Mouse (Mus musculus) hindlimb bud, embryonic 11.5 days (tissue): Measurements from ENCODE around the gene C1s2.
"Not testable (repeated sequence)": the region's sequence is repeated elsewhere in the genome, so short reads cannot be mapped to it uniquely, and the experiment has no call there.

Experiments used
- DNase-seq: peaks from one replicate; pipeline ENCODE4 v3.0.0-alpha.2; 2012; ENCODE audit warnings: low read depth, low spot score; ENCODE audit errors: extremely low spot score

The C1s2 gene

DNA sequence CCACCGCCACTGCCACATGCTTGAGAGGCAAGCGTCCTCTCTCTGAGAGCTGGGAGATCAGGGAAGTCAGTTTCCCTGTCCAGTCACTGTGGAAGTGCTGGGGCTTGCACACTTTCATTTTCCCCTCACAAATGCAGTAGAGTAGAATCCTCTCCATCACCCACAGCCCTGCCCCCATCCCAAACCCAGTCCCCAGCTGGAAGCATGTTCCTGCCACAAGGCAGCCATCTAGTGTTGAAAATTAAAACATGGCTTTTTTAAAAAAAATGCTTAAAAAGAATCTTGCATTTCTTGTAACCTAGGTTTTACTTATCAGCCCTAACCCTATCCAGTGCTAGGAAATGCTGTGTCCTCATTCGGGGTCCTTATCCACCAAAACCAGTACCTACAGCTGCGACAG lies 4.2 kb upstream of the C1s2 start:
- DNase-seq, result no peak

GRCm38 (mm10) chr6:124636858-124637460 lies 1.1 kb upstream of the C1s2 start:
- not testable (repeated sequence) for DNase-seq

DNA sequence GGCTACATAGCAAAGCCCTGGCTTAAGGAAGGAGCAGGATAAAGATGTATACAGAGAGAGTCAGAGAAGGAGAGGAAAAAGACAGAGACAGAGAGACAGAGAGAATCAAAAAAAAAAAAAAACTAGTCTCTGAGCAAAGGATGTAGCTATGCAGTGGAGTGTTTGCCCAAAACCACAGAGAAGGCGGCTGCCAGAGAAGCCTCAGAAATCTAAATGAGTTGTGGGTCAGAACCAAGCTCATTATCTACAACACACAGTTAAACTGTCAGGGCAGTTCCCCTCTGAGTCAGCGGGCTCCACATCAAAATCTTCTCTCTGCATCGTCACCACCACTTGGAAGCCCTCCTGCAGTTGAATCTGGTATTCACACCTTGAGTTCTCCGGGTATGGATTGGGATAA lies 5.1 kb downstream of the C1s2 start:
- DNase-seq, result no peak

DNA sequence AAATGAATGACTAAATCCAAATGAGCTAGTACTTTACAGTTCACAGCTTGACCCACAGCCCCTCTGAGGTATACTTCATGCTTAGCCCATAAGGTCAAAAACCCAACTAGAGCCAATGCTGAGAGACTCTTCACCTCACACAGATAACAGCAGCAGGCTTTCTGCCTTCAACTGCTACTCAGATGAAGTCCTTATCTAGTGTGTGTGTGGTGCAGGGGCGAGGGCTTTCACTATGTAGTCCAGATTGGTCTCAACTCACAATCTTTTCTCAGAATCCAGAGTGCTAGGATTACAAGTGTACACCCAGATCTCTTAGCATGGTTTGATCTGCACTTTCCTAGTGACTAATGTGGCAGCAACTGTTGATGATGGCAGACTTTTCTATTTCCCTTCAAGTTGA lies 9.7 kb downstream of the C1s2 start:
- not testable (repeated sequence) for DNase-seq

DNA sequence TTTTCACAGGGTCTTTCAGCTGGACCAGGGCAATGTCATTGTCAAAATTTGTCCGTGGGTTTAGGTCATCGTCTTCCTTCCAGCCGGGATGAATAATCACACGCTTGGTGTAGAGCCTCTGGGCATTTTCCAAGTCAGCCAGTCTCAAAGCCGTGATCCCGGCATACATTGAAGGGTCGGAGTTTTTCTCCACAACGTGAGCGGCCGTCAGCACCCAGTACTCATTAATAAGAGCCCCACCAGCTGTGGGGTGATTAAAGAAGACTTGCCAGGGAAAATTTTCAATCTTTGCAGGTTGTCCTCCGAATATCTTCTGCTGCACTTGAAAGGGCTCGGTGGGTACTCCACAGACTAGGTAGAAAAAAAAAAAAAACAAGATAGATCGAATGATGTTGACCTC lies 10.3 kb downstream of the C1s2 start:
- no peak for DNase-seq

- DNase-seq, result no peak
Observed at GRCm38 (mm10) chr6:124602031-124602430, 33.9 kb downstream of the C1s2 start.

GRCm38 (mm10) chr6:124593121-124593520 lies 42.8 kb downstream of the C1s2 start:
- DNase-seq, result no peak

DNA sequence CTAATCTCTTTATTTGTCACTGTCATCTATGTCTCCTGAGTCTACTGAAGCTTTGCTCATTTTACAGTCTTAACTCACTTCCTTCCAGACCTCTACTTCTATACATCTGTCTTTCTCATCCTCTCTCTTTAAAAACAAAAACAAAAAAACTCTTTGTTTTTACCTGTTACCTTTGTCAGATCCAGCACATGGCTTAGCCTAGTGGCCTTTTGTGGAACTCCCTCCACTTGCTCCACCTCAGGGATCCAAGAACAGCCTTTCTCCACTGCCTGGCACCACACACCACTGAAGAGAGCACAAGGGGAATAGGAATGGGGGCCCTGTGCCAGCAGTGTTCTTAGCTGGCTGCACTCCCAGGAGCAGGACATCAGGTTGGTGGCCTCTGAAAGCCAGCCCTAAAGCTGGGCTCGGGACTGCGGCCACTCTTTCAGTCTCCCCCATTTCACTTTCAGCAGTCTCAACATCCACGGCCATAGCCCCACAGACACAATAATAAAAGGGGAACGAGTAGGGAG lies 43.6 kb downstream of the C1s2 start:
- DNase-seq, result no peak

GRCm38 (mm10) chr6:124588771-124589170 lies 47.1 kb downstream of the C1s2 start:
- DNase-seq, result no peak

DNA sequence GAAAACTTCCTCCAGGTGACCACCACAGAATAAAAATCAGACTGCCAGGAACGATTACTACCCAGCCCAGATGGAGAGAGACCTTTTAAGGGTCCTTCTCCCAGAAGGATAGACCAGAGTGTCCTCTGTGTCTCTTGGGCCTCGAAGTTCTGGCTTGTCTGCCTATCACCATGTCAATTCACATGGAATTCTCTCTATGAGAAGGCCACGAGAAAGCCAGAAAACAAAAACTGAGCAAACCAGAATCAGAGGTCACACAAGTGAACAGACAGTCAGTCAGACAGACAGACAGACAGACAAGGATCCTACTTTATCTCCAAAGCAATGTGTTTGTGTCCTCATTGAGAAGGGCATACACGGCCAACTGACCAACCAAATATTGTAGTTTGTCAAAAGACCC lies 49.6 kb downstream of the C1s2 start:
- no peak for DNase-seq

DNA sequence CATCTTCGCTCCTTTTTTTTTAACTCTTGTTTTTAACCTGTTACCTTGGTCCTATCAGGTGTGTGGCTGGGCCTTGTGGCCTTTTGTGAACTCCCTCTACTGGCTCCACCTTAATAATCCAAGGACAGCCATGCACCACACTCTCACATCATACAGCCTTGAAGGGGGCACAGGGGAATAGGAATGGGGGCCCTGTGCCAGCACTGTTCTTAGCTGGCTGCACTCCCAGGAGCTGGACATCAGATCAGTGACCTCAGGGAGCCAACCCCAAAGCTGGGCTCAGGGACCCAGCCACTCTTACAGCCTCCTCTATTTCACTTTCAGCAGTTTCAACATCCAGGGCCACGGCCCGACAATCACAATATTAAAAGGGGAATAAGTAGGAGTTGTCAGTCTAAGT lies 50.1 kb downstream of the C1s2 start:
- DNase-seq, result no peak

DNA sequence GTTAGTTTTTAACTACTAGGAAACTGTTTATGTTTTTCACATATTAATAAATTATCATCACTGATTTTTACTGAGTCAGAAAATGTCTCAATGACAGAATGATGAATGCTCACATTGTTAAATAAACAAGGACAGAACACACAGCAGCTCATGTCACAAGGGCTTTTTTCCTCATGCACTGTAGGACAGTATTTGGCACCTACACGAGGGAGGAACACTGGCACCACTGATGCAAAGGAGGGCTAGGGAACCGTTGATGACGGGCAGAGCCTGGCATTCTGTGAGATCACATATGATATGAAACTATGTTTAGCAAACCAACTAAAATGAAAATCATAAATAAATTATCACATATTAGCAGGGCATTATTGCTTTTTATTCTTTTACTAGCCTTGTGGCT lies 51.0 kb downstream of the C1s2 start:
- no peak for DNase-seq

GRCm38 (mm10) chr6:124582231-124582630 lies 53.7 kb downstream of the C1s2 start:
- no peak for DNase-seq

DNA sequence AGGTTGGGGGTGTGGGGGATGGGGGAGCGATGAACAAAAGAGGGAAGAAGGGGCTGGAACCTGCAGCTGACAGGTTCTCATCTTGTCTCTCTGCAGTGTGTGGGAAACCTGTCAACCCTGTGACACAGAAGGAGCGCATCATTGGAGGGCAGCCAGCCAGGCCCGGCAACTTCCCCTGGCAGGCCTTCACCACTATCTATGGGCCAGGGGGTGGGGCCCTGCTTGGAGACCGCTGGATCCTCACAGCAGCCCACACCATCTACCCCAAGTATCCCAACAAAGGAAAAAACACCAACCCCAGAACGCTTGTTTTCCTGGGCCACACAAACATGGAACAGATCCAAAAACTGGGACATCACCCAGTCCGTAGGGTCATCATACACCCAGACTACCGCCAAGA lies 55.7 kb downstream of the C1s2 start:
- not testable (repeated sequence) for DNase-seq

DNA sequence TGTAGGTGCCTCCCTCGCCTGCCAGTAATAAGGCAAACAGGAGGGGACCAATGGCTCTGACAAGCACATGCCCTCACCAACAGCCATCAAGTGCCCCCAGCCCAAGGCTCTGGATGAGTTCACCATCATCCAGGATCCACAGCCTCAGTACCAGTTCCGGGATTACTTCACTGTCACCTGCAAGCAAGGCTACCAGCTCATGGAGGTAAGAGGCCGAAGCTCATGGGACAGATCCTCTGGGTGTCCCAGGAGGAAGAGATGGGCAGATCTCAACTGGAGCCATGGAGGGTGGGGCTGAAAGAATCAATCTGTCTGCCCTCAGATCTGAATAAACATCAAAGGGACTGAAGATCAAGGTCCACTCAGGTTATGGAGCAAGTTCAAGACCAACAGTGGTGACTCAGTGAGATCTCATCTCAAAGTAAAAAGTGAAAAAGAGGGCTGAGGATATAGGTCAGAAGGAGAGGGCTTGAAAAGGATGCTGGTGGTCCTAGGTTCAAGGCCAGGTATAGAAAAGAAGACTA lies 60.7 kb downstream of the C1s2 start:
- DNase-seq, result not testable (repeated sequence)
